Mouse (Mus musculus) bone marrow, adult 2 months (tissue): ENCODE measurements around the gene Fance. TPM values are rescaled to one million over a fixed set of nuclear protein-coding genes. Genes with fewer than 3 reads are reported as not detected.
"Not testable (repeated sequence)": the region's sequence is repeated elsewhere in the genome, so short reads cannot be mapped to it uniquely, and the experiment has no call there.

Source experiments
- H3K27ac ChIP-seq: fragments of 200-500 bp; 2 replicates; pipeline ENCODE4 v1.5.1; 2012; ENCODE audit warnings: low read depth, mild to moderate bottlenecking, control low read depth, inconsistent platforms, low read length; ENCODE audit not compliant: control insufficient read depth, poor library complexity, insufficient read depth
- H3K4me1 ChIP-seq: fragments of 200-500 bp; 2 replicates; pipeline ENCODE4 v1.6.1; 2011; ENCODE audit warnings: low read length; ENCODE audit not compliant: control insufficient read depth, insufficient read depth
- H3K4me3 ChIP-seq: fragments of 200-500 bp; replicated peaks from 2 replicates; pipeline ENCODE3; 2011; ENCODE audit warnings: mild to moderate bottlenecking, low read depth, low read length, control low read depth; ENCODE audit not compliant: control insufficient read depth
- CTCF ChIP-seq: fragments of 200-500 bp; IDR thresholded peaks from 2 replicates; pipeline ENCODE4 v1.5.1; 2011; ENCODE audit warnings: low read length, control low read depth; ENCODE audit not compliant: control insufficient read depth, insufficient read depth
- POLR2A ChIP-seq: fragments of 200-500 bp; IDR thresholded peaks from 2 replicates; pipeline ENCODE4 v1.6.1; 2011; ENCODE audit warnings: low read depth, mild to moderate bottlenecking, control low read depth, low read length, borderline replicate concordance; ENCODE audit not compliant: control insufficient read depth
- WGBS: fragments of 180-500 bp; shearing (Covaris S2); methylation state at CpG from one replicate; pipeline ENCODE4 v1.1.7; 2018; 5-methylcytosine and 5-hydroxymethylcytosine counted together
- polyA plus RNA-seq: library from polyadenylated mRNA; stranded (reverse); fragments of >200 nt; gene quantifications from 2 replicates; pipeline ENCODE4 v1.2.4, GENCODE M21; 2011; ENCODE audit warnings: low replicate concordance; ENCODE audit not compliant: missing spikeins, insufficient read depth, insufficient read length

The Fance gene
- polyA plus RNA-seq, 1 experiment = 40.5 TPM

DNA sequence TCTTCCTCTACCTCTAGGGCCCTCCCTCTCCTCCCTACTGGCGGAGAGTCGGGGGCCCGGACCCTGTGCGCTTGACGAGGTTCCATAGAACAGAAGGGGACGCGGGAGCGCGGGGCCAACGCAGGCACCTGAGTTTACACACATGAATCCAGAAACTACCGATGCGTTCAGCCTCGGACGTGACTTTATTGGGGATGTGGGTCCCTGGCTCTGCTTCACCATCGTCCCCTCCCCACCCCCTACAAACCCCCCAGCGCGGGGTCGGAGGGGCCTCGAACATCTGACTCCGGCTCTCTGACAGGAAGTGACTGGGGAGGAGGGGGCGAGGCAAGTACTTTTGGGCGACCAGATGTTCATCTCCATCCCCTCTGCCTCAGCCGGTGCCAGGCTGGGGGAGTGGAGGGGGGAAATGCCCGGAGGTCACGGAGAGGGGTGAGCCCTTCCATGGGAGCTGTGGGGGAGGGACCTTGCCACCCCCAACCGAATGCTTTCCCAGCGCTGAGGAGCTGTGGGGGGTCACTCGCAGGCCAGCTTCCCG lies 38.1 kb downstream of the Fance start:
- TF ChIP-seq POLR2A (no peak), CTCF (no peak)
- WGBS = 3% methylated on average over 29 of the region's 29 CpGs
- Histone ChIP-seq H3K4me1 (no peaks in the 10 kb centered on the region), H3K27ac (no peak overlapping the region), H3K4me3 (no peak overlapping the region)

- H3K4me3 ChIP-seq = no peak overlapping the region
- no peaks in the 10 kb centered on the region for H3K4me1 ChIP-seq
- 50% methylated on average over 11 of the region's 11 CpGs for WGBS
- TF ChIP-seq POLR2A (no peak), CTCF (no peak)
- no peak overlapping the region for H3K27ac ChIP-seq
Observed at GRCm38 (mm10) chr17:28352018-28352417, 38.7 kb downstream of the Fance start.

GRCm38 (mm10) chr17:28355871-28356270 lies 42.6 kb downstream of the Fance start:
- WGBS = 88% methylated on average over 12 of the region's 12 CpGs
- no peak overlapping the region for H3K27ac ChIP-seq
- TF ChIP-seq CTCF (no peak), POLR2A (no peak)
- H3K4me3 ChIP-seq = no peak overlapping the region
- no peaks in the 10 kb centered on the region for H3K4me1 ChIP-seq

DNA sequence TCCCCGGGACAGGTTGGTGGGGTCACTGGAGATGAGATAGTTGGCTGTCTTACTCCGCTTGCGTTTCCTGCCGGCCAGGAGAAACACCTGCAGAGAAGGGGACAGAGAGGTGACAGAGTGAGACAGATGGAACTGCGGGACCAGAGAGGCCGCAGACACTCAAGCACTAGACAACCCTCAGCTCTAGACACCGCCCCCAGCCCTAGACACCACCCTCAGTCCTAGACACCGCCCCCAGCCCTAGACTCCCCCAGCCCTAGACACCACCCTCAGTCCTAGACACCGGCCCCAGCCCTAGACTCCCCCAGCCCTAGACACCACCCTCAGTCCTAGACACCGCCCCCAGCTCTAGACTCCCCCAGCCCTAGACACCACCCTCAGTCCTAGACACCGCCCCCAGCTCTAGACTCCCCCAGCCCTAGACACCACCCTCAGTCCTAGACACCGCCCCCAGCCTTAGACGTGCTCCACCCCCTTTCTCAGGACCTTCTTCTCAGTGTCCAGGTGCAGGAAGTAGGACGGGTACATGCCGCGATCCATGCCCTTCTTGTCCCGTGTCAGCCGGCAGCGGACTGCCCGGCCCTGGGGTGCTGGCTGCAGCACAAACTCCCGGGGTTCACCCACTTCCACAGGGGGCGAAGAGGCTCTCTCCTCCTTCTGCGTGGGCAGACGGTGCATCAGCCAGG lies 45.4 kb downstream of the Fance start:
- not testable (repeated sequence) for H3K4me3 ChIP-seq, H3K4me1 ChIP-seq, H3K27ac ChIP-seq
- WGBS = 54% methylated on average over 24 of the region's 24 CpGs

GRCm38 (mm10) chr17:28360531-28361277 lies 47.4 kb downstream of the Fance start:
- TF ChIP-seq POLR2A = no peak
- TF ChIP-seq CTCF = no peak
- Histone ChIP-seq H3K4me3 (no peak overlapping the region), H3K4me1 (no peaks in the 10 kb centered on the region), H3K27ac (no peak overlapping the region)
- 73% methylated on average over 9 of the region's 9 CpGs for WGBS

GRCm38 (mm10) chr17:28361921-28362652 lies 48.8 kb downstream of the Fance start:
- 36% methylated on average over 11 of the region's 11 CpGs for WGBS
- Histone ChIP-seq H3K27ac (no peak overlapping the region), H3K4me3 (no peak overlapping the region), H3K4me1 (no peaks in the 10 kb centered on the region)
- TF ChIP-seq CTCF (no peak), POLR2A (no peak)

DNA sequence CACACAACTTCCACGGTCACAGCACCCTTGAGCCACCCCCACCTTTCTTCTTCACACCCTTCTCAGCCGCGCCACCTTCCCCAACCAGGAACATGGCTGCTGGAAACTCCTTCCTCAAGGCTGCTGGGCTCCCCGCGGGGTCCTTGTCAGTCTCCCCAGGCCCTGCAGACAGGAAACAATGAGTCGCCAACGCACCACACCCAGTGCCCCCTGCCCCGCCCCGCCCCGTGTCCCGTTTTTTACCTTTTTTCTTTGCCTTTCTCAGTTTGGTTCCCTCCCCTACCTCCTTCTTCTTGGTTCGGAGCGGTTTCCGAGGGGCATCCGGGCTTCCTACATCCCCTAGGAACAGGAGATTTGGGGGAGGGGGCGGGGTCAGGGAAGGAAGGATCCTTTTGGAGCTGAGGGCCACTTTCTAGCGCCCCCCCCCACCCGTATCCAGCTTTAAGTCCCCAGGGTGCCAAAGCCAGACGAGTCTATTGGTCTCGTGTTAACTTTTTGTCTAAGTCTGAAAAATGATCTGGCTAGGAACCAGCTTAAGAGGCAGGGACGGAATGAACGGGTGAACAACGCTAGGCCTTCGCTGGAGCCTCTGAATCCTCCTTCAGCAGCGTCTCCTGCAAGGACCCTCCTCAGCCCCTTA lies 49.5 kb downstream of the Fance start:
- Histone ChIP-seq H3K4me3 (no peak overlapping the region), H3K27ac (no peak overlapping the region), H3K4me1 (no peaks in the 10 kb centered on the region)
- no peak for TF ChIP-seq CTCF
- TF ChIP-seq POLR2A = no peak
- WGBS = 2% methylated on average over 25 of the region's 25 CpGs

DNA sequence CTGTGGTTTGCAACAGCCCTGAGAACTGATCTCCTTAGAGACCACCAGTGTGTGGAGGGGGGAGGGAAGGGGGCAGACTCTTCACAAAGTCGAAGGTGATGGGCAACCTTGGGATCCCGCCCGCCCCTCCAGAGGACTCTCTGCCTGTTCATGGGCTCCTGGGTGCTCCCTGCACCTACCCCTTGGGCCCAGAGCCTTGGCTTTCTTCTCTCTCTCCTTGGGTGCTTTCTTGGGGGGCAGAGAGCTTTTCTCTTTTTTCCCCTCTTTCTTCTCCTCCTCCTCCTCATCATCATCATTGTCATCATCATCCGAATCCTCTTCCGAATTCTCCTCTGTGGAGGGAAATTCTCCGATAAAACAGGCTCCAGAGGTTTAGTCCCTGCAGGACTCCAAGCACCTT lies 50.2 kb downstream of the Fance start:
- 49% methylated on average over 6 of the region's 6 CpGs for WGBS
- no peak overlapping the region for H3K4me3 ChIP-seq
- H3K4me1 ChIP-seq = no peaks in the 10 kb centered on the region
- no peak for TF ChIP-seq POLR2A
- no peak for TF ChIP-seq CTCF
- no peak overlapping the region for H3K27ac ChIP-seq
